Mouse (Mus musculus): ENCODE measurements around the gene Klf13. TPM values are rescaled to one million over a fixed set of nuclear protein-coding genes. Genes with fewer than 3 reads are reported as not detected.

The Klf13 gene
- polyA plus RNA-seq, 1 experiment: 58.7 TPM

GRCm38 (mm10) chr7:63941501-63941900 lies 2.8 kb upstream of the Klf13 start:
- Histone ChIP-seq H3K27ac (ENCODE audit: control insufficient read depth, insufficient read depth, low read depth, low read length, poor library complexity) (no peak overlapping the region), H3K4me3 (replicated peaks; ENCODE audit: control insufficient read depth, low read depth, low read length) (no peak overlapping the region), H3K4me1 (ENCODE audit: control insufficient read depth, insufficient read depth, low read length) (peaks cover 7% of the 10 kb centered on the region)
- TF ChIP-seq CTCF (IDR thresholded peaks at IDR 0.05; ENCODE audit: control insufficient read depth, insufficient read depth, low read length) (no peak), POLR2A (IDR thresholded peaks at IDR 0.05; ENCODE audit: borderline replicate concordance, control insufficient read depth, low read depth, low read length) (no peak)
- 19% methylated on average over 4 of the region's 4 CpGs for whole genome bisulfite sequencing

DNA sequence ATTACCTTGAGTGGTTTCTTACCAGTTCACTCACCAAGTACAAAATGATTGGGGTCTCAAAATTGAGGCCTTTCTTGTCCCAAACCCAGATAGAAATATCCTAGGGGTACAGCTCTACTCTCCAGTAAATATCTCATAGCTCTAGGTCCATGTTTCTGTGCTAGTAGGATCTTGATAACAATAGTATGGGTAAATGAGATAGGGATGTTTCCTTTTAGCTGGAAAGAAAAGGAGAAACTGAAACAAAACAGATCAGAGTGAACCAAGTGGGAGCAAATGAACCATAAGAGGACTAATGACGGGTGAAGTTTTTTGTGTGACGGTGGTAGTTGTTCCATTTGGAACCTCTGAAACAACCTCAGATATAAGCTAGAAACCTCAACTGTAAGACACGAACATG lies 2.3 kb upstream of the Klf13 start:
- Histone ChIP-seq H3K27ac (ENCODE audit: control insufficient read depth, insufficient read depth, low read depth, low read length, poor library complexity) (no peak overlapping the region), H3K4me1 (ENCODE audit: control insufficient read depth, insufficient read depth, low read length) (peaks cover 7% of the 10 kb centered on the region), H3K4me3 (replicated peaks; ENCODE audit: control insufficient read depth, low read depth, low read length) (no peak overlapping the region)
- TF ChIP-seq POLR2A (IDR thresholded peaks at IDR 0.05; ENCODE audit: borderline replicate concordance, control insufficient read depth, low read depth, low read length) (no peak), CTCF (IDR thresholded peaks at IDR 0.05; ENCODE audit: control insufficient read depth, insufficient read depth, low read length) (no peak)
- 41% methylated on average over 3 of the region's 3 CpGs for WGBS

- peaks cover 7% of the 10 kb centered on the region for H3K4me1 ChIP-seq (ENCODE audit: control insufficient read depth, insufficient read depth, low read length)
- no peak overlapping the region for H3K4me3 ChIP-seq (replicated peaks; ENCODE audit: control insufficient read depth, low read depth, low read length)
- peak overlapping the region; percentile 12; the same call in 1 of the 2 replicates for H3K27ac ChIP-seq (ENCODE audit: control insufficient read depth, insufficient read depth, low read depth, low read length, poor library complexity)
- WGBS: 69% methylated on average over 5 of the region's 5 CpGs
- no peak for TF ChIP-seq CTCF (IDR thresholded peaks at IDR 0.05; ENCODE audit: control insufficient read depth, insufficient read depth, low read length)
Observed at GRCm38 (mm10) chr7:63940321-63940720, 1.6 kb upstream of the Klf13 start.

DNA sequence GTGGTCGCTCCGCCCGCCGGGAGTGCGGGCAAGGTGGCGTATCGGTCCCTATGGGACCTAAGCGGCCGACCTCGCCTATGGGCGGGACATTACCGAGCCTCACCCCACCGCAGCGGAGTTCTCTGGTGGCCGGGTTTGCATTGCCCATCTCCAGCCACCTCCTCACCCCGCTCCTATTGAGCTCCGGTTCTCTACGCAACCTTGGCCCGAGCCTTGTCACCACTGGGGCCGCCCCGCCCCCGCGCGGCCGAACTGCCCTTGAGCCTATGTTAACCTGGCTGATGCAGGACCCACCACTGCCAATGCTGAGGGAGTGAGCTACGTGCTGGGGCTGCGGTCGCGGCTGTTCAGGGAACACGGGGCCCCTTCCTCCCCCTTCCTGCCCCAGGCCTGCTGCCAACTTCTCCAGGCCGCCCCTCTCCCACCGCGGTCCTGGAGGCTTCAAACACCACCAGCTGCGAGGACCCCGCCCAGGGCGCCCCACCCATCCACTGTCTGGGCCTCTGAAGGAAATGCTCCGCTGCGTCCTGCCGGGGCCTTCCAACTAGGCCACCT lies 759 bp upstream of the Klf13 start:
- peaks cover 8% of the 10 kb centered on the region for H3K4me1 ChIP-seq (ENCODE audit: control insufficient read depth, insufficient read depth, low read length)
- peak overlapping the region; percentile 75 for H3K4me3 ChIP-seq (replicated peaks; ENCODE audit: control insufficient read depth, low read depth, low read length)
- under 1% methylated on average over 39 of the region's 39 CpGs for WGBS
- TF ChIP-seq CTCF (IDR thresholded peaks at IDR 0.05; ENCODE audit: control insufficient read depth, insufficient read depth, low read length) (peak; percentile 38; the same call in 1 of the 2 replicates), POLR2A (IDR thresholded peaks at IDR 0.05; ENCODE audit: borderline replicate concordance, control insufficient read depth, low read depth, low read length) (peak; percentile 29; the same call in 1 of the 2 replicates)
- peak overlapping the region; percentile 99 for H3K27ac ChIP-seq (ENCODE audit: control insufficient read depth, insufficient read depth, low read depth, low read length, poor library complexity)

DNA sequence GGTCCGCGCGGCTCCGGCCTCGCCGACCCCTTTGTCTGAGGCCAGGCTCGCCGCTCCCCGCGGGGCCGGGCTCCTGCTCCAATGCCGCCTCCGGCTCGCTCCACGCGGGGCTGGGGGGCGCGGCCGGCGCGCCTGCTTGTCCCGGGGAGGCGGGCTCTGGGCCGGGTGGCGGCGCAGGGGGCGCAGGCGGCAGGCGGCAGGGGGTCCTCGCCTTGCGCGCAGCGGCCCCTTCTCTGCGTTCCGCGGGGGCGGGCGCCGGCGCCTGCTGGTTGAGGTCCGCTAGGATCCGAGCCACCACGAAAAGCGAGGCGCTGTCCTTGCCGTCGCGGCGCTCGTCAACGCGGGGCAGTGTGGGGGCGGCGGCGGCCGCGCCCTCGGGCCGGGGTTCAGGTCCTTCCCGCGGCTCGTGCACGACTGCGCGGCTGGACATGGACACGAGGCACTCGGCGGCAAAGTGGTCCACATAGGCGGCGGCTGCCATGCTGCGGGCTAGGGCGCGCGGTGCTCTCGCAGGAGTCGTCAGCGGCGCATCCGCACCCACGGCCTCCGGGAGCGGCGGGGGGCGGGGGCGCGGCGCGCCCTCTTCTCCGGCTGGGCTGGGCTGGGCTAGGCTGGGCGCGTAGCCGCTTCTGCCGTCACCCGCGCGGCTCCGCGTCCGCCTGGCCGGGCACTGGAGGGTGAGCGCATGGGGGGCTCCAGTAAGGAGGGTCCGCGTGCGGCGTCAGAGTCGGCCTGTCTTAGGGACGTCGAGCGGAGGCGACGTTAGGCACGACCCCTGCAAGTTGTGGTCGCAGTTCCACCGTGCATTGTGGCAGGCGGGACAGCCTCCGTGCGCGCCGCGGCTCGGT lies 425 bp downstream of the Klf13 start:
- peak overlapping the region; percentile 93 for H3K4me3 ChIP-seq (replicated peaks; ENCODE audit: control insufficient read depth, low read depth, low read length)
- H3K4me1 ChIP-seq (ENCODE audit: control insufficient read depth, insufficient read depth, low read length): peaks cover 10% of the 10 kb centered on the region
- TF ChIP-seq CTCF (IDR thresholded peaks at IDR 0.05; ENCODE audit: control insufficient read depth, insufficient read depth, low read length) (no peak), POLR2A (IDR thresholded peaks at IDR 0.05; ENCODE audit: borderline replicate concordance, control insufficient read depth, low read depth, low read length) (peak; percentile 76; the same call in 1 of the 2 replicates)
- under 1% methylated on average over 120 of the region's 121 CpGs for WGBS
- peak overlapping the region; percentile 98 for H3K27ac ChIP-seq (ENCODE audit: control insufficient read depth, insufficient read depth, low read depth, low read length, poor library complexity)

- peak overlapping the region; percentile 98 for H3K27ac ChIP-seq (ENCODE audit: control insufficient read depth, insufficient read depth, low read depth, low read length, poor library complexity)
- no peak for TF ChIP-seq CTCF (IDR thresholded peaks at IDR 0.05; ENCODE audit: control insufficient read depth, insufficient read depth, low read length)
- TF ChIP-seq POLR2A (IDR thresholded peaks at IDR 0.05; ENCODE audit: borderline replicate concordance, control insufficient read depth, low read depth, low read length): peak; percentile 80; the same call in 1 of the 2 replicates
- peaks cover 12% of the 10 kb centered on the region for H3K4me1 ChIP-seq (ENCODE audit: control insufficient read depth, insufficient read depth, low read length)
- under 1% methylated on average over 86 of the region's 88 CpGs for WGBS
- H3K4me3 ChIP-seq (replicated peaks; ENCODE audit: control insufficient read depth, low read depth, low read length): peak overlapping the region; percentile 93
Observed at GRCm38 (mm10) chr7:63937236-63938065, 1.3 kb downstream of the Klf13 start.

- H3K4me1 ChIP-seq (ENCODE audit: control insufficient read depth, insufficient read depth, low read length): peaks cover 12% of the 10 kb centered on the region
- TF ChIP-seq POLR2A (IDR thresholded peaks at IDR 0.05; ENCODE audit: borderline replicate concordance, control insufficient read depth, low read depth, low read length): peak; percentile 54; the same call in 1 of the 2 replicates
- TF ChIP-seq CTCF (IDR thresholded peaks at IDR 0.05; ENCODE audit: control insufficient read depth, insufficient read depth, low read length): no peak
- H3K4me3 ChIP-seq (replicated peaks; ENCODE audit: control insufficient read depth, low read depth, low read length): peak overlapping the region; percentile 93
- 0% methylated on average over 11 of the region's 11 CpGs for WGBS
- H3K27ac ChIP-seq (ENCODE audit: control insufficient read depth, insufficient read depth, low read depth, low read length, poor library complexity): peak overlapping the region; percentile 98
Observed at GRCm38 (mm10) chr7:63936986-63937235, 1.8 kb downstream of the Klf13 start.
